Mouse (Mus musculus) stomach, postnatal 0 days (tissue): ENCODE measurements around the gene Mien1.

Source experiments
- CTCF ChIP-seq: IDR thresholded peaks from 2 replicates; pipeline ENCODE4 v1.5.1; 2016; ENCODE audit warnings: antibody characterized with exemption, low read depth, mild to moderate bottlenecking, moderate library complexity
- EP300 ChIP-seq: optimal IDR thresholded peaks from 2 replicates; pipeline ENCODE3; 2016; ENCODE audit warnings: antibody characterized with exemption

DNA sequence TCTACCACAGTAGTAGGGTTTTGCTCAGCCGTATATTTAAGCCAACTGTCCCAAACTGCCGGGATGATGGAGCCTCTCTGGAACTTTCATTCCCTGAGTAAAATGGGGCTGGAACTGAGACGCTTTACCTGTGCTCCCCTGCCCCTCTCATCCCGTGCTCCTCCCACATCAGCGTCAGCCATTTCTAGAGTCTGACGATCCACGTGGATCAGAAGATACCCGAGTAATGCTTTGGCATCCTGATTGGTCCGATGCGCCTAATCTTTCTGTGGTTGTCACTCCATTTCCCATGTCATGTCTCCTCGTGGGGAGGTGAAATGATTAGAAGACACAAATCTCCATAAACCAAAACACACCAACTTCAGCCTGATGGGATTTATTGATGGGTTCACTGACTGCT is 36.2 kb upstream of the Mien1 start:
- TF ChIP-seq EP300 (no peak), CTCF (no peak)
